Mouse (Mus musculus) forebrain, embryonic 16.5 days (tissue): ENCODE results near the gene Nrg4. TPM values are rescaled to one million over a fixed set of nuclear protein-coding genes. Genes with fewer than 3 reads are reported as not detected.

Experiments used
- ATAC-seq: fragments of 200-750 bp; cut with Nextera tagmentation; 2 replicates; pipeline ENCODE4 v1.8.0; 2017; ENCODE audit warnings: mild to moderate bottlenecking, moderate library complexity
- H3K27ac ChIP-seq: fragments of 300-500 bp; sonication (generic); 2 replicates; pipeline ENCODE4 v1.5.1; 2014; ENCODE audit warnings: low read length, control low read depth
- H3K27me3 ChIP-seq: fragments of 300-500 bp; sonication (generic); replicated peaks from 2 replicates; pipeline ENCODE4 v1.6.1; 2014; ENCODE audit warnings: low read length; ENCODE audit not compliant: control insufficient read depth, insufficient read depth
- H3K36me3 ChIP-seq: fragments of 300-500 bp; sonication (generic); 2 replicates; pipeline ENCODE4 v1.6.1; 2014; ENCODE audit not compliant: control insufficient read depth, insufficient read depth
- H3K4me1 ChIP-seq: fragments of 300-500 bp; sonication (generic); replicated peaks from 2 replicates; pipeline ENCODE4 v1.6.1; 2014; ENCODE audit warnings: low read length; ENCODE audit not compliant: control insufficient read depth, insufficient read depth
- H3K4me2 ChIP-seq: fragments of 300-500 bp; sonication (generic); 2 replicates; pipeline ENCODE4 v1.6.1; 2014; ENCODE audit warnings: mild to moderate bottlenecking, low read length, control low read depth
- H3K4me3 ChIP-seq: fragments of 300-500 bp; sonication (generic); replicated peaks from 2 replicates; pipeline ENCODE4 v1.5.1; 2014; ENCODE audit warnings: mild to moderate bottlenecking, low read length, control low read depth
- H3K9ac ChIP-seq: fragments of 300-500 bp; sonication (generic); replicated peaks from 2 replicates; pipeline ENCODE4 v1.6.1; 2014; ENCODE audit warnings: low read depth, low read length, control low read depth
- H3K9me3 ChIP-seq: fragments of 300-500 bp; sonication (generic); 2 replicates; pipeline ENCODE4 v1.6.1; 2016; ENCODE audit warnings: low read length; ENCODE audit not compliant: control insufficient read depth
- WGBS: fragments of 180-500 bp; shearing (Covaris S2); extraction: QIAGEN DNeasy Blood & Tissue Kit; methylation state at CpG from one replicate; pipeline ENCODE4 v1.1.7; 2014; 5-methylcytosine and 5-hydroxymethylcytosine counted together
- polyA plus RNA-seq: library from polyadenylated mRNA; unstranded; fragments of >200 nt; fragmentation: Nextera tagmentation; extraction: Ambion mirVana; gene quantifications from 2 replicates; pipeline ENCODE4 v1.2.1, GENCODE M21; 2015

Gene Nrg4
- polyA plus RNA-seq, 1 experiment from 2014 or later = 1.6 TPM

DNA sequence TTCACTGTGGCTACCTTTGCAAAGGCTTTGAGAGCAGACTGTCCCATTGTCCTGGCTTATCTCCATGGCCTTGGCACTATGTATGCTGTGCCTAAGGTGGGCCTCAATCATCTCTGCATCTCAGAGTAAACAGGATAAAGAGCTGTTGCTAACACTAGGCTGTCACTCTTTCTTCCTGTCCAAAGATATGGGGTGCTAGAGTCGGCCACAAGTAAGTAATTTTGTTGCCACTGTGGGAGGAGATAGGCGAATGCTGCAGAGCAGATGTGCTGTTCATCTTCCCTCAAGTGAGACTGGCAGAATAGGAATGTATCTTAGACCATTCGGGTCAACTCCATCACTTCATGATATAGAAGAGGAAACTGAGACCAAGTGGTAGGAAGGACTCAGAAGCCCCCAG, 28.0 kb upstream of the Nrg4 start:
- H3K4me1 ChIP-seq = peaks cover 4% of the 10 kb centered on the region; the same call in 1 of the 2 replicates

DNA sequence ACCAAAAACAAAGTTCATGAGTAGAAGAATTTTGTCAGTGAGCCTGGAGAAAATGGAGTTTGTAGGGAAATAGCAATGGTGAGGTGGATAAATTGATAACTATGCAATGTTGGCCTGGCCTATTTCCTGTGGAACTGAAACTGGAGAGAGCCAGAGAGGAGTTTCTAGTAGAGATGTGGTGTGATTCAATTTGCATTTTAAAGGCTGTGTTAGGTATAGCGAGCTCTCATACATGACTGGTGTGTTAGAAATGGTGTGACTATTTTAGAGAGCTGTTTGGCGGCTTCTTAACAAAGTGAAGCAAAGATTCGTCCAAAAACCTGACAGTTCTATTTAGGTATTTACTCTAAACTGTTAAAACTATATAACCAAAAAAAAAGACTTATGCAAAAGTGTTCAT, 22.0 kb upstream of the Nrg4 start:
- Histone ChIP-seq H3K4me2 (no peak overlapping the region), H3K9me3 (no peaks in the 10 kb centered on the region), H3K27ac (no peak overlapping the region), H3K4me1 (no peaks in the 10 kb centered on the region), H3K4me3 (no peak overlapping the region), H3K9ac (no peak overlapping the region), H3K27me3 (no peaks in the 10 kb centered on the region), H3K36me3 (no peaks in the 10 kb centered on the region)
- ATAC-seq = no peak
- WGBS = 66% methylated on average over 3 of the region's 3 CpGs

More for the DNA sequence above, 28.0 kb upstream of the Nrg4 start:
- no peaks in the 10 kb centered on the region for H3K27me3 ChIP-seq
- H3K9ac ChIP-seq = no peak overlapping the region
- no peak overlapping the region for H3K4me3 ChIP-seq
- 86% methylated on average over 3 of the region's 3 CpGs for WGBS
- no peaks in the 10 kb centered on the region for H3K9me3 ChIP-seq
- H3K27ac ChIP-seq = no peak overlapping the region
- H3K4me2 ChIP-seq = no peak overlapping the region
- no peak for ATAC-seq
- H3K36me3 ChIP-seq = no peaks in the 10 kb centered on the region

DNA sequence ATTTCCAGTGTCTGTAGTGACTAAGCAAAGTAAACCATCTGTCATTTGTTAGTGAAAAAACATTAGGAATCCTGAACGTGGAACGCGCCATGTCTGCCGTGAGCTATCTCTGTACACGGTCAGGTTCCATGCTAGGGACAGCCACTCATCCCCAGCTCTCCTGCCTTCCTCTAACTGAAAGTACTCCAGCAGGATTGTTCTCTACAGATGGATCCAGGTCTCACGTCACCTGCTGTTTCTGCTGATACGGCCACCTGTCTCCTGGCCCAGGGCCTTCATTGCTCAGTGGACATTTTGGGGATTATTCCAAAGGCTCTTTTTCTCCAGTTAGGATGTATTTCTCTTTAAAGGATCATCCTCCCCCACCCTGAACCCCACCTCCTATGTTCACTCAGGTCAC, 18.7 kb upstream of the Nrg4 start:
- H3K27ac ChIP-seq = no peak overlapping the region
- no peaks in the 10 kb centered on the region for H3K4me1 ChIP-seq
- ATAC-seq = no peak
- 89% methylated on average over 7 of the region's 7 CpGs for WGBS
- H3K4me2 ChIP-seq = no peak overlapping the region
- no peaks in the 10 kb centered on the region for H3K9me3 ChIP-seq
- no peaks in the 10 kb centered on the region for H3K36me3 ChIP-seq
- no peak overlapping the region for H3K9ac ChIP-seq
- H3K4me3 ChIP-seq = no peak overlapping the region
- H3K27me3 ChIP-seq = no peaks in the 10 kb centered on the region

DNA sequence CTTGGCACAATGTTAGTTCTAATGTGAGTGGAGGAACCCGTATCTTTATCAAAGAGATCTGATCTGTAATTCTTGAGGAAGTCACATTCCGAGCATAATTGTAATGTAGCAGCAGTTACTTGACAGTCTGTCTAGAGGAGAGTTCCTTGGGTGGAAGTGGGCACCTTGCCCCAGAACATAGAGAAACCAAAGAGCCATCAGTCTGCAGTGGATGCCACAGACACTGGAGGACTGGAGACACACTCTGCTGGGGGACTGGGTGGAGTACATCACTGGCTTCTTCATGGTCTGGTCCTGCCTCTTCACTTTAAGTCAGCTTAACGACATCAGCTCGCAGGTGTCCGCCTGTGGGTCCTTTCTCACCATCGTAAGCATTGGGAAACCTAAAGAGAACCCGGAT, 17.5 kb upstream of the Nrg4 start:
- no peak for ATAC-seq
- Histone ChIP-seq H3K9ac (no peak overlapping the region), H3K9me3 (no peaks in the 10 kb centered on the region), H3K4me3 (no peak overlapping the region), H3K4me1 (no peaks in the 10 kb centered on the region), H3K4me2 (no peak overlapping the region), H3K36me3 (no peaks in the 10 kb centered on the region), H3K27ac (no peak overlapping the region), H3K27me3 (no peaks in the 10 kb centered on the region)
- 84% methylated on average over 7 of the region's 7 CpGs for WGBS

DNA sequence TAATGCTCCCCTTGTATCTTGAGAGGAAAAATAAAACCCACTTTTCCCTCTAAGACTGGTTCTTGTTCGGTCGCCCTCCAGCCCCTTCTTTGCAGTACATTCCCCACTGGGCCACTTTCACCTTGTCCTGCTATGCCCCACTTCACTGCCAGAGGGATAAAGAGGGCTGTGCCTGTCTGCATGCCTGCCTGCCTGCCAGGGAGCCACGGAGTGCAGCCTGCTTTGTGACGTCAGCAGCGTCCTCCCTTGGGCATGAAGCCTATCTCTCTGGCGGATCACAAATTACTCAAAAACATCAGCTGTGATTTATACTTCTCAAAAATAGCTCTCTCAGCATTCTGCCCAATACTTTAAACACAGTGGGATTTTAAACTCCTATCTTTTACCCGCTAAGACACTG, 6.3 kb upstream of the Nrg4 start:
- Histone ChIP-seq H3K9me3 (no peaks in the 10 kb centered on the region), H3K36me3 (no peaks in the 10 kb centered on the region), H3K27me3 (peaks cover 2% of the 10 kb centered on the region), H3K4me3 (no peak overlapping the region), H3K27ac (no peak overlapping the region), H3K4me1 (peaks cover 5% of the 10 kb centered on the region), H3K9ac (no peak overlapping the region), H3K4me2 (no peak overlapping the region)
- WGBS = 20% methylated on average over 7 of the region's 7 CpGs
- peak; percentile 76 for ATAC-seq

DNA sequence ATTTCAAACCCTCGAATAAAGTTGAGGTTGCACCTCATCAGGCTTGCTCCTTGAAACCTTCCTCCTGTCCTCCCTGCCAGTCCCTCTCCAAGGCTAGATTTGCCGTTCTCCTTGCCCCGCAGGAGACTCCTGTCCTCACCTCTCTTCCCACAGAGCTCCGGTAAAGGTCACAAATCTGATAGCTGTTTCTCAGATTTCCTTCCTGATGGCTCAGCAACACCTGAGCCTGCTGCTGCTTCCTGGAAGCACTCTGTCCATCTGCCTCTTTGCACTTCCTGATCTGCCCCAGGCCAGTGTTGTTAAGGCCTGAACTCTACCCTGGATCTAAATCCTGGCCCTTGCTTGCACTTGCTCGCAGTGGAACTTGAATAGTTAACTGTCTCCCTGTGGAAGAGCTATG, 5.8 kb upstream of the Nrg4 start:
- no peaks in the 10 kb centered on the region for H3K9me3 ChIP-seq
- peaks cover 8% of the 10 kb centered on the region for H3K4me1 ChIP-seq
- ATAC-seq = no peak
- no peak overlapping the region for H3K9ac ChIP-seq
- H3K4me3 ChIP-seq = no peak overlapping the region
- no peaks in the 10 kb centered on the region for H3K36me3 ChIP-seq
- H3K27me3 ChIP-seq = peaks cover 3% of the 10 kb centered on the region
- 45% methylated on average over 5 of the region's 5 CpGs for WGBS
- no peak overlapping the region for H3K4me2 ChIP-seq
- no peak overlapping the region for H3K27ac ChIP-seq

DNA sequence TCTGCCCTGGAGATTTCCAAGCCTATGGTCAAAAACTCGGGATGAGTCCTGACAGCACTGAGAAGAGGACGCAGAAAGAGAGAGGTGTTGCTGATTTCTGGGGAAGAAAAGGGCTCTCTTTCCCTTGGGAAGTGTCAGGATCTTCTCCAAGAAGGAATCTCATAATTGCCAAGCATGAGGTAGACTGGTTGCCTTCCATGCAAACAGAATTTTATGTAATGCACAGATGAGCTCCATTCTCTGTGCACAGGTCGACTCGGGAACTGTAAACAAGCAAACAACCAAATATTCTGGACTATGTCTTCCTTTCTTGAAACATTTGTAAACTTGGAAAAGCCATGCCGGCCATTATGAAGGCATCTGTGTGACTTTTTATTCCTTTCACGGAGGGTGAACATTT, 2.8 kb upstream of the Nrg4 start:
- Histone ChIP-seq H3K9me3 (no peaks in the 10 kb centered on the region), H3K4me3 (no peak overlapping the region), H3K27ac (no peak overlapping the region), H3K4me1 (peaks cover 14% of the 10 kb centered on the region), H3K27me3 (peaks cover 5% of the 10 kb centered on the region), H3K9ac (no peak overlapping the region), H3K36me3 (no peaks in the 10 kb centered on the region), H3K4me2 (no peak overlapping the region)
- ATAC-seq = no peak
- WGBS = 84% methylated on average over 6 of the region's 6 CpGs

DNA sequence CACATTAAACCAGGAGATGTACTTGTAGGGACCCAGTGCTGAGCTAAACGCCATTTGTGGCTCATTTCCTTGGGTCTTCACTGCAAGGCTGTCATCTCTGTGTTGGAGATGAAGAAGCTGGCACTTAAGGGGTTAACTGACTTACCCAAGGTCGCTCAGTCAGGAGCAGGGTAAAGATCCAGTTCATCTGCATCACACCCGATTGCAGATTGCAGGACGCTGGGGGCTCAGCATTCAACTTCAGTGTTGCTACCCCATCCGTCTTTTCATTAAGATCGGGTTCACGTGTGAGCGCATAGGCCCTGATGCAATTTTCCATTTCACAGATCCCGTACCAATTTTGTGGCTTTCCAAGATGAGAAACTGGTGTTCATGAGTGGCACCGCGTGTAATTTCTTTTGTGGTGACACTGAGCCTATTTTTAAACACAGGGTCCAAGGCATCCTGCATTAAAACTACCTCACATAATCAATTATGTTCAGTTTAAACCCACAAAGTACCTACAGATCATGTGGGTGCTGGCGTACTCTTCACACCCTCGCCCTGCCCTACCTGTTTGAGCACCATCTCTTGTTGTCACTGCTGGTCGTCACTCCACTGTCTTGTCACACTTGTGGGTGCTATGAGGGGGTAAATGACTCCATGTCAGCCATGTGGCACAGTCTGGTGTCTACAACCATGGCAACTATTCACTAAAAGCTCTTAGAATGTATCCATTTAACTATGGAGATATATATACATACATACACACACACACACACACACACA, 1.7 kb upstream of the Nrg4 start:
- Histone ChIP-seq H3K36me3 (no peaks in the 10 kb centered on the region), H3K9ac (no peak overlapping the region), H3K27me3 (peaks cover 5% of the 10 kb centered on the region), H3K4me3 (no peak overlapping the region), H3K4me2 (no peak overlapping the region), H3K9me3 (no peaks in the 10 kb centered on the region), H3K4me1 (peaks cover 14% of the 10 kb centered on the region), H3K27ac (no peak overlapping the region)
- no peak for ATAC-seq
- WGBS = 25% methylated on average over 14 of the region's 14 CpGs

DNA sequence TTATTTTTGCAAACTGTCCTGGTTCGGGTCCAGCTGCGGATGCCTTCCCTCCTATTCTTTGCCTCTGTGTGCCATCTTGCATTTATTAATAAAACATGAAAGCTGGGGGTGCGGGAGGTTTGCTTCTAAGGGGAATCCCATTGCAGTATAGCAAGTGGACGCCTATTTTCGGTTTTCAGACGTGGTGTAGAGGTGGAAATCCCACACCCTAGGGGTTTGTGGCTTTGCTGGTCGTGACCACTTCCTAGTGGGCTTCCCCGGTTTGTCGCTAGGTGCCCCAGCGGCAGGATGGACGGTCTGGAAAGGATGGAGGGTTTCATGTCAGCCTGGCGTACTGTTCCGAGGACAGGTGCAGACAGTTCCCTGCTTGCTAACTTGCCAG, 581 bp upstream of the Nrg4 start:
- H3K4me1 ChIP-seq = peaks cover 10% of the 10 kb centered on the region
- peak overlapping the region; percentile 92 for H3K9ac ChIP-seq
- peak overlapping the region; percentile 89 for H3K4me3 ChIP-seq
- ATAC-seq = peak; percentile 24
- H3K4me2 ChIP-seq = peak overlapping the region; percentile 72
- H3K27me3 ChIP-seq = peaks cover 5% of the 10 kb centered on the region
- no peaks in the 10 kb centered on the region for H3K9me3 ChIP-seq
- no peaks in the 10 kb centered on the region for H3K36me3 ChIP-seq
- 1% methylated on average over 13 of the region's 13 CpGs for WGBS
- H3K27ac ChIP-seq = peak overlapping the region; percentile 37; the same call in 1 of the 2 replicates
